Mouse (Mus musculus) lung, postnatal 0 days (tissue): ENCODE results near the gene Col19a1.

Experiments
- CTCF ChIP-seq: IDR thresholded peaks from 2 replicates; pipeline ENCODE4 v1.5.1; 2016; ENCODE audit warnings: antibody characterized with exemption, mild to moderate bottlenecking
- EP300 ChIP-seq: IDR thresholded peaks from 2 replicates; pipeline ENCODE4 v1.6.1; 2016; ENCODE audit warnings: antibody characterized with exemption, mild to moderate bottlenecking, control low read depth

DNA sequence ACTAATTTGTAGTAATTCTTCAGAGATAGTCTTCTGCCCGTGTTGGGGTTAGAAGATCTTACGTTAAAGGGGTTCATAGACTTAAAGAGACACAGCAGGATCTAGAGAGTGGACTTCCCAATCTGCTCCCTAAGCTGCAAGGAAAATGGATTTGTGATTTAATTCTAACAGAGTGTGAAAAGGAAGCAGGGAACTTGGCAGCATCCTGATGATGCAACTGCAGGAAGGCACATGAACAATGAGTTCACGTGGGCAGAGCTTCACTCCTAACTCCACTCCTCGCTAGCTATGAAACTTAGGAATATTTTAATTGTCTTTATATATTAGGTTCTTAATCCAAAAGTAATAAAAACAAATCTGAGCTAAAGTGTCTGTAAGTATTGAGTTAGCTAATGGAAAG lies 69.8 kb downstream of the Col19a1 start:
- TF ChIP-seq CTCF: no peak
- no peak for TF ChIP-seq EP300
